Mouse (Mus musculus) hindbrain, postnatal 0 days (tissue): ENCODE measurements around the gene Dpysl4. TPM values are rescaled to one million over a fixed set of nuclear protein-coding genes. Genes with fewer than 3 reads are reported as not detected.

ENCODE experiments used
- ATAC-seq: fragments of 200-750 bp; cut with Nextera tagmentation; 2 replicates; pipeline ENCODE4 v1.8.0; 2017; ENCODE audit warnings: mild to moderate bottlenecking, moderate TSS enrichment, moderate library complexity
- DNase-seq: peaks from one replicate; pipeline ENCODE4 v3.0.0-alpha.2; 2015; ENCODE audit warnings: low spot score
- H3K27ac ChIP-seq: fragments of 300-500 bp; sonication (generic); 2 replicates; pipeline ENCODE4 v1.5.1; 2014; ENCODE audit warnings: mild to moderate bottlenecking
- H3K27me3 ChIP-seq: fragments of 300-500 bp; sonication (generic); 2 replicates; pipeline ENCODE4 v1.6.1; 2014; ENCODE audit warnings: low read length, mixed read lengths; ENCODE audit not compliant: insufficient read depth
- H3K36me3 ChIP-seq: fragments of 300-500 bp; sonication (generic); 2 replicates; pipeline ENCODE4 v1.6.1; 2014; ENCODE audit warnings: low read length, mixed read lengths; ENCODE audit not compliant: insufficient read depth
- H3K4me1 ChIP-seq: fragments of 300-500 bp; sonication (generic); 2 replicates; pipeline ENCODE4 v1.6.1; 2014; ENCODE audit warnings: antibody characterized with exemption, low read length, mixed read lengths; ENCODE audit not compliant: insufficient read depth
- H3K4me2 ChIP-seq: fragments of 300-500 bp; sonication (generic); 2 replicates; pipeline ENCODE4 v1.6.1; 2014; ENCODE audit warnings: low read depth, mild to moderate bottlenecking, low read length, moderate library complexity, mixed read lengths
- H3K4me3 ChIP-seq: fragments of 300-500 bp; sonication (generic); 2 replicates; pipeline ENCODE4 v1.5.1; 2014; ENCODE audit warnings: low read length
- H3K9ac ChIP-seq: fragments of 300-500 bp; sonication (generic); replicated peaks from 2 replicates; pipeline ENCODE4 v1.6.1; 2014; ENCODE audit warnings: mild to moderate bottlenecking, low read length, moderate library complexity, mixed read lengths
- H3K9me3 ChIP-seq: fragments of 300-500 bp; sonication (generic); 2 replicates; pipeline ENCODE4 v1.6.1; 2016; ENCODE audit warnings: low read length, mixed read lengths
- CTCF ChIP-seq: IDR thresholded peaks from 2 replicates; pipeline ENCODE4 v1.5.1; 2016; ENCODE audit warnings: antibody characterized with exemption, control low read depth, low read depth
- WGBS: fragments of 180-500 bp; shearing (Covaris S2); extraction: QIAGEN DNeasy Blood & Tissue Kit; methylation state at CpG from one replicate; pipeline ENCODE4 v1.1.7; 2014; 5-methylcytosine and 5-hydroxymethylcytosine counted together
- polyA plus RNA-seq: library from polyadenylated mRNA; unstranded; fragments of >200 nt; fragmentation: Nextera tagmentation; extraction: Ambion mirVana; gene quantifications from 2 replicates; pipeline ENCODE4 v1.2.1, GENCODE M21; 2015
- total RNA-seq: library from RNA; depleted of rRNA; stranded (reverse); fragments of >200 nt; gene quantifications from 2 replicates; pipeline ENCODE4 v1.2.3, GENCODE M21; 2014

Dpysl4 gene
- total and polyA plus RNA-seq, 2 experiments from 2014 or later = 157 to 187 TPM

- Histone ChIP-seq H3K27ac (no peak overlapping the region), H3K27me3 (no peaks in the 10 kb centered on the region), H3K4me2 (no peak overlapping the region), H3K4me1 (peaks cover 2% of the 10 kb centered on the region; the same call in 1 of the 2 replicates), H3K9ac (no peak overlapping the region), H3K9me3 (no peaks in the 10 kb centered on the region), H3K4me3 (no peak overlapping the region), H3K36me3 (no peaks in the 10 kb centered on the region)
- ATAC-seq (no peak), DNase-seq (peak; percentile 17)
- no peak for TF ChIP-seq CTCF
- 52% methylated on average over 7 of the region's 7 CpGs for WGBS
Measured at GRCm38 (mm10) chr7:139105705-139106104, 19.9 kb downstream of the Dpysl4 start.

DNA sequence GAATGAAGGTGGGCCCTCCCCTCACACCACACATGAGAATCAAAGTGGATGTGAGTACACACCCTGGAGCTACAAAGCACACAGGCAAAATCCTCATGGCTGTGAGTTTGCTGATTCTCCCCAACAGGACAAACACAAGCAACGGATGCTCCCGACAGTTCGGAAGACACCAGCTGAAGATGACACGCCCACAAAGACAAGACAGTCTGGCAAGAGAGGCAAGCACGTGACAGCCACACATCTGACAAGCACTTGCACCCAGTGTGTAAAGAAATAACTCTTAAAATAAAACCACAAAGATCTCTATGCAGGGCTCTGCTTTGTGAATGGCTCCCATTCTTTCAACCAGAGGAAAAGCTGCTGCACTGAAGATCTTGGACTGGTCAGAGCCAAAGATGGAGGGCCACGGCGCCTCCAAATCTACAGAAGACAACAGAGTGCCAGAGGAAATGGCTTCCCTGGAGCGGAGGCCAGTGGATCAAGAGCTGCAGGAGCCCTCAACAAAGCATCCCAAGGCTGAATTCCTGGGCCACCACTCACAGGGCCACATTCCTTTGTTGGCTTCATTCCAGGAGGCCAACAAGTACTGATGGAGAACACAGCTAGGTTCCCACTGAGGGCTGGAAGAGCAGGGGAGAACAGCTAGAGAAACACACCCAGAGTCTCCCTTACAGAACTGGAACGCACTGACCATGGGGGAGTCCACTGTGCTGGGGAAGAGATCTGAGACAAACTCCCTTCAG is 22.3 kb downstream of the Dpysl4 start:
- TF ChIP-seq CTCF = no peak
- DNase-seq (no peak), ATAC-seq (no peak)
- Histone ChIP-seq H3K27me3 (no peaks in the 10 kb centered on the region), H3K4me3 (no peak overlapping the region), H3K4me2 (no peak overlapping the region), H3K27ac (no peak overlapping the region), H3K9me3 (no peaks in the 10 kb centered on the region), H3K4me1 (peaks cover 2% of the 10 kb centered on the region; the same call in 1 of the 2 replicates), H3K9ac (no peak overlapping the region), H3K36me3 (no peaks in the 10 kb centered on the region)
- WGBS = 74% methylated on average over 9 of the region's 9 CpGs

DNA sequence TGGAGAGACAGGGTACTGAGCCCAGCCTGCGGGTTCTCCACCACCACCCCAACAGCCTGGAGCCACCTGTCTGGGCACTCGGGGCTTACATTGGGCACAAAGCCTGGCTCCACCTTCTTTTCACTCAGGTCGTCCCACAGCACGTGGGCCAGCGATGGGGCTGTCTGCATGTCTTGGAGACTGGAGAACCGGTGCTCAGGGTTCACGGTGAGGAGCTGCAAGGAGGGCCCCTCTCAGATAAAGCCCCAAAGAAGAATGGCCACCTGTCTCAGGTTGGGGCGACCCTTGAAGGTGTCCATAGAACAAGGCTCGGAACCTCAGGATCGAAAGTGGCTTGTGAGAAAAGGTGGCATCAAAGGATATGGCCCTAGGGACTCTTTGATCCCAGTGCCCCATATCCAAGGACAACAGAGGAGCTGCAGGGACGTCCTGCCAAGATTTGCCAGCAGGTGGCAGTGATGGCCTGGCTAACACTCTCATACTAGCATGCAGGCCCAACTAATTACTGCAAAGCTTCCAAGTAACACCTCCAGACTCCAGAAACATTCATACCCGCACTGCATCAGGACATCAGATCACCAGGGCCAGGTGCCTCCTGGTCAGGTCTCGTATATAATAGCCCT is 33.5 kb downstream of the Dpysl4 start:
- H3K4me1 ChIP-seq = no peaks in the 10 kb centered on the region
- H3K9ac ChIP-seq = no peak overlapping the region
- H3K4me2 ChIP-seq = no peak overlapping the region
- H3K27me3 ChIP-seq = no peaks in the 10 kb centered on the region
- no peaks in the 10 kb centered on the region for H3K9me3 ChIP-seq
- H3K27ac ChIP-seq = no peak overlapping the region
- WGBS = 47% methylated on average over 13 of the region's 13 CpGs
- no peaks in the 10 kb centered on the region for H3K36me3 ChIP-seq
- peak; percentile 97 for TF ChIP-seq CTCF
- ATAC-seq (peak; percentile 86), DNase-seq (peak; percentile 91)
- no peak overlapping the region for H3K4me3 ChIP-seq

DNA sequence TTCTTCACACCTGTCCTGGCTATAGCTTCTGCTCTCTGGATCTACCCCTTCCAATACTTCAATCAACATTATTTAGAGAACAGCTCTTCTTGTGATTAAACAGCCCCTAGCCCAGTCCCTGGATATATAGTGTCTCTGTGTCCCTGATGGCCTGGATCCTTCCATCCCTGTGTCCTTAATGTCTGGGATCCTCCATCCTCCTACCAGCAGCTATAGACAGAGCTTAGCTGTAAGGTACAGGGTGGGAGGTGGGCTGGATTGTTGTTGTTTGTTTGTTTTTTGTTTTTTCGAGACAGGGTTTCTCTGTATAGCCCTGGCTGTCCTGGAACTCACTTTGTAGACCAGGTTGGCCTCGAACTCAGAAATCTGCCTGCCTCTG is 34.0 kb downstream of the Dpysl4 start:
- no peaks in the 10 kb centered on the region for H3K27me3 ChIP-seq
- no peak overlapping the region for H3K4me2 ChIP-seq
- TF ChIP-seq CTCF = no peak
- no peak overlapping the region for H3K4me3 ChIP-seq
- no peaks in the 10 kb centered on the region for H3K36me3 ChIP-seq
- no peak overlapping the region for H3K27ac ChIP-seq
- DNase-seq = no peak
- H3K4me1 ChIP-seq = no peaks in the 10 kb centered on the region
- no peaks in the 10 kb centered on the region for H3K9me3 ChIP-seq
- no peak overlapping the region for H3K9ac ChIP-seq
- WGBS = 67% methylated on average over 2 of the region's 2 CpGs
- peak; percentile 18; the same call in 1 of the 2 replicates for ATAC-seq

DNA sequence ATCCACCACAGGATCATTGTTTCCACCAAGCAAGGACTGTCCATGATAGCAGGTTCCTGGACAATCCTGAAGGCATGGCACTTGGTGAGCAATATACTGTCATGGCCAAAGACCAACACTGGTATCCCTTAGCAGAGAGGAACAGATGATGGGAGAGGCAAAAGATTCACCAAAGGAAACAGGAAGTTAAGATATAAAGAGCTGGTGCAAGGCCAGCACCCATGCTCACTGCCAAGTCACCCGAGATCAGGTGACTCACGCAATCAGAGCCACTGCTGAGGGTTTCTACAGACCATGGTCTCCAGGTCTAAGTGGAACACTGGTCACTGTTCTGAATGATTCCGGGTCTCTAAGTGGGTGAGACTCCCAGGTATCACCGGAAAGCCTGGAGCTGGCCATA is 40.1 kb downstream of the Dpysl4 start:
- no peak overlapping the region for H3K27ac ChIP-seq
- DNase-seq = no peak
- H3K36me3 ChIP-seq = no peaks in the 10 kb centered on the region
- H3K4me3 ChIP-seq = no peak overlapping the region
- H3K9me3 ChIP-seq = no peaks in the 10 kb centered on the region
- H3K4me1 ChIP-seq = 0 out of 2 replicates have a peak, but pooled peaks cover 4% of the 10 kb centered on the region
- no peak for ATAC-seq
- no peak overlapping the region for H3K4me2 ChIP-seq
- 87% methylated on average over 4 of the region's 4 CpGs for WGBS
- no peak for TF ChIP-seq CTCF
- H3K9ac ChIP-seq = no peak overlapping the region
- no peaks in the 10 kb centered on the region for H3K27me3 ChIP-seq

GRCm38 (mm10) chr7:139126549-139126948 is 40.7 kb downstream of the Dpysl4 start:
- H3K36me3 ChIP-seq = no peaks in the 10 kb centered on the region
- H3K9me3 ChIP-seq = no peaks in the 10 kb centered on the region
- H3K4me3 ChIP-seq = no peak overlapping the region
- no peak overlapping the region for H3K4me2 ChIP-seq
- no peak overlapping the region for H3K9ac ChIP-seq
- DNase-seq (peak; percentile 34), ATAC-seq (peak; percentile 71)
- H3K27me3 ChIP-seq = no peaks in the 10 kb centered on the region
- 37% methylated on average over 7 of the region's 7 CpGs for WGBS
- TF ChIP-seq CTCF = no peak
- no peak overlapping the region for H3K27ac ChIP-seq
- H3K4me1 ChIP-seq = 0 out of 2 replicates have a peak, but pooled peaks cover 4% of the 10 kb centered on the region

DNA sequence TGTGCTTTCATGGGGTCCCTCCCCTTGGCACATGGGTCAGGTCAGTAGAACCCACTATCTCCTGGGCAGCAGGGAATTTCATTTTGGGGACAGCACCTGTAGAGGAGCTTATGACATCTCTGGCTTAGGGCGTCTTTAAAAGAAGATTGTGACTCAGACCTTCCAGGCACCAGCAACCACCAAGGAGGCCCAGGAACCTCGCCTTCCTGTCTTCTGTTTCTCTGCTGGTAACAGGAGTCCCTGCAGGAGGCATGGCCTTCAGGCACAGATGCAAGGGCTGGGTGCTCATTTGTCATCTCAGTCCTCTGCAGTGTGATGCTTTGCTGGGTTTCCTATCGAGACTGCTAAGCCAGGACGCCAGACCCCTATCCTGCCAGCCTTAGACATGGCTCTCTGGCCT is 43.2 kb downstream of the Dpysl4 start:
- no peak for TF ChIP-seq CTCF
- DNase-seq (no peak), ATAC-seq (no peak)
- H3K4me2 ChIP-seq = no peak overlapping the region
- no peak overlapping the region for H3K27ac ChIP-seq
- H3K4me1 ChIP-seq = 0 out of 2 replicates have a peak, but pooled peaks cover 8% of the 10 kb centered on the region
- H3K36me3 ChIP-seq = no peaks in the 10 kb centered on the region
- no peak overlapping the region for H3K4me3 ChIP-seq
- 88% methylated on average over 4 of the region's 4 CpGs for WGBS
- H3K9ac ChIP-seq = no peak overlapping the region
- H3K9me3 ChIP-seq = no peaks in the 10 kb centered on the region
- H3K27me3 ChIP-seq = no peaks in the 10 kb centered on the region
